8 mouse cellular contexts compared by ENCODE assay signal in genomic region chr4:129256450-129257380, GRCm38 (mm10). TPM values are rescaled to one million over a fixed set of nuclear protein-coding genes. Genes with fewer than 3 reads are reported as not detected.
DNase-seq lines count a peak whose midpoint lies in the region; ATAC-seq and TF ChIP-seq lines count a peak whose summit lies in the region.

No protein-coding gene starts in this region.

- H3K9me3 ChIP-seq in kidney, postnatal 0 days (replicated peaks; ENCODE audit: low read length), result no peaks in the 10 kb centered on the region

- peak overlapping the region; percentile 62 for H3K27ac ChIP-seq in kidney, postnatal 0 days

- no peaks in the 10 kb centered on the region for H3K27me3 ChIP-seq in kidney, postnatal 0 days (ENCODE audit: insufficient read depth, low read length)

- H3K4me3 ChIP-seq in kidney, postnatal 0 days (replicated peaks; ENCODE audit: low read depth, low read length), result no peak overlapping the region

- no peak for TF ChIP-seq CTCF in kidney, postnatal 0 days (IDR thresholded peaks at IDR 0.05; ENCODE audit: low read depth)

- ATAC-seq in granulocyte monocyte progenitor cell, adult 5-6 weeks (replicated peaks; ENCODE audit: poor library complexity, severe bottlenecking), result peak; percentile 20
- ATAC-seq in kidney, postnatal 0 days (replicated peaks; ENCODE audit: low FRiP score, low read depth), result peak; percentile 95

- H3K9ac ChIP-seq in kidney, postnatal 0 days (ENCODE audit: low read depth, low read length), result no peak overlapping the region

- H3K4me1 ChIP-seq in kidney, postnatal 0 days (replicated peaks; ENCODE audit: insufficient read depth, low read length), result peaks cover 9% of the 10 kb centered on the region; the same call in 1 of the 2 replicates

- peak; percentile 51 for DNase-seq in ovary, postnatal 36 days (ENCODE audit: low spot score)
- DNase-seq in ovary, postnatal 14 days (ENCODE audit: low spot score), result no peak
- peak; percentile 90 for DNase-seq in kidney, postnatal 0 days (ENCODE audit: low spot score)
- peak; percentile 76 to 84 for DNase-seq in lung, postnatal 4 days
- no peak for DNase-seq in layer of hippocampus, postnatal 25 days (ENCODE audit: extremely low spot score in 1 of 2, low spot score in 1 of 2)
- DNase-seq in cerebellum, adult 9-10 months, result no peak
- DNase-seq in gastrocnemius, postnatal 25 days, result no peak

- WGBS in kidney, postnatal 0 days, result 15% methylated on average over 8 of the region's 8 CpGs

- no peaks in the 10 kb centered on the region for H3K36me3 ChIP-seq in kidney, postnatal 0 days (ENCODE audit: insufficient read depth, low read length)

- no peak overlapping the region for H3K4me2 ChIP-seq in kidney, postnatal 0 days (ENCODE audit: low read length)

RNA-seq across cellular contexts. Expression of gene C77080, which starts 4.5 kb away (rescaled TPM):
- total RNA-seq in granulocyte monocyte progenitor cell, adult 5-6 weeks (2014; fragmentation: Nextera tagmentation), result 0.32 and 0.88 TPM in 2 replicates
- total RNA-seq in granulocyte monocyte progenitor cell, adult 5-6 weeks (2017), result 0.05 TPM in 1 of 2 replicates, not detected in the other
- 9.8 and 11.3 TPM in 2 replicates for polyA plus RNA-seq in kidney, postnatal 0 days (2015; fragmentation: Nextera tagmentation; extraction: Ambion mirVana)
- total RNA-seq in layer of hippocampus, postnatal 25 days (2021), result 1 to 10 TPM; 7.5 to 7.7 TPM
- 1 to 10 TPM; 1.3 to 2.0 TPM for total RNA-seq in gastrocnemius, postnatal 25 days (2021)

RNA-seq across cellular contexts. Expression of gene Sync, which starts 30.7 kb away (rescaled TPM):
- total RNA-seq in granulocyte monocyte progenitor cell, adult 5-6 weeks (2014; fragmentation: Nextera tagmentation), result not detected in 2 replicates
- not detected in 2 replicates for total RNA-seq in granulocyte monocyte progenitor cell, adult 5-6 weeks (2017)
- polyA plus RNA-seq in kidney, postnatal 0 days (2015; fragmentation: Nextera tagmentation; extraction: Ambion mirVana), result 0.63 and 0.78 TPM in 2 replicates
- 1 to 10 TPM in 1 of 2 experiments, under 1 TPM in 1; 0.79 to 1.3 TPM for total RNA-seq in layer of hippocampus, postnatal 25 days (2021)
- 10 to 100 TPM; 40.2 to 44.7 TPM for total RNA-seq in gastrocnemius, postnatal 25 days (2021)

Comparison
In these comparisons a context has a peak if more than half of its experiments do, and no peak if none do; other contexts are left out.
1. DNase-seq: peak in ovary, postnatal 36 days (single experiment), kidney, postnatal 0 days (single experiment) and lung, postnatal 4 days (2 of 2); none in ovary, postnatal 14 days (single experiment), layer of hippocampus, postnatal 25 days (0 of 2), cerebellum, adult 9-10 months (single experiment) and gastrocnemius, postnatal 25 days (single experiment).
2. RNA of gene Sync, which starts 30.7 kb away (total RNA-seq): 40.2 to 44.7 TPM in gastrocnemius, postnatal 25 days; 0.79 to 1.3 TPM in layer of hippocampus, postnatal 25 days and not detected in granulocyte monocyte progenitor cell, adult 5-6 weeks; every median in the first group is over 10 times any median in the second.